Mouse (Mus musculus): ENCODE data around the gene Saysd1. TPM values are rescaled to one million over a fixed set of nuclear protein-coding genes. Genes with fewer than 3 reads are reported as not detected.

Saysd1 gene
- polyA plus RNA-seq (2017; shearing (Covaris generic)) = 34.1 TPM

GRCm38 (mm10) chr14:20138484-20139355 is at the start of gene Saysd1:
Gene Saysd1, minus strand, starts transcription at chr14:20138534.

GRCm38 (mm10) chr14:20181466-20181921 is 43.2 kb upstream of the Saysd1 start, which contains the start of gene Kcnk5:
Gene Kcnk5, minus strand, starts transcription at chr14:20181809.

Other genes with a start within 250 kb of the Saysd1 start
- gene Gng2, start 160.9 kb downstream of the Saysd1 start, polyA plus RNA-seq (2017; shearing (Covaris generic)) = 87.2 TPM
- gene Kcnk5, start 43.3 kb upstream of the Saysd1 start, polyA plus RNA-seq (2017; shearing (Covaris generic)) = 7.1 TPM
- gene Kcnk16, start 130.7 kb upstream of the Saysd1 start, polyA plus RNA-seq (2017; shearing (Covaris generic)) = not detected
- gene Nudt13, start 156.2 kb upstream of the Saysd1 start, polyA plus RNA-seq (2017; shearing (Covaris generic)) = 20.2 TPM
- 71.3 TPM for gene Ecd, start 209.6 kb upstream of the Saysd1 start, polyA plus RNA-seq (2017; shearing (Covaris generic))
- gene Fam149b, start 209.6 kb upstream of the Saysd1 start, polyA plus RNA-seq (2017; shearing (Covaris generic)) = 90.6 TPM

Data from activated CD4-positive, CD25-positive, alpha-beta regulatory T cell, adult 9 weeks (primary cell).